Mouse (Mus musculus): Measurements from ENCODE around the gene Rbm10. TPM values are rescaled to one million over a fixed set of nuclear protein-coding genes. Genes with fewer than 3 reads are reported as not detected.

Gene Rbm10
- polyA plus RNA-seq (2012; rRNA removed), result 24.0 and 26.6 TPM in 2 replicates

DNA sequence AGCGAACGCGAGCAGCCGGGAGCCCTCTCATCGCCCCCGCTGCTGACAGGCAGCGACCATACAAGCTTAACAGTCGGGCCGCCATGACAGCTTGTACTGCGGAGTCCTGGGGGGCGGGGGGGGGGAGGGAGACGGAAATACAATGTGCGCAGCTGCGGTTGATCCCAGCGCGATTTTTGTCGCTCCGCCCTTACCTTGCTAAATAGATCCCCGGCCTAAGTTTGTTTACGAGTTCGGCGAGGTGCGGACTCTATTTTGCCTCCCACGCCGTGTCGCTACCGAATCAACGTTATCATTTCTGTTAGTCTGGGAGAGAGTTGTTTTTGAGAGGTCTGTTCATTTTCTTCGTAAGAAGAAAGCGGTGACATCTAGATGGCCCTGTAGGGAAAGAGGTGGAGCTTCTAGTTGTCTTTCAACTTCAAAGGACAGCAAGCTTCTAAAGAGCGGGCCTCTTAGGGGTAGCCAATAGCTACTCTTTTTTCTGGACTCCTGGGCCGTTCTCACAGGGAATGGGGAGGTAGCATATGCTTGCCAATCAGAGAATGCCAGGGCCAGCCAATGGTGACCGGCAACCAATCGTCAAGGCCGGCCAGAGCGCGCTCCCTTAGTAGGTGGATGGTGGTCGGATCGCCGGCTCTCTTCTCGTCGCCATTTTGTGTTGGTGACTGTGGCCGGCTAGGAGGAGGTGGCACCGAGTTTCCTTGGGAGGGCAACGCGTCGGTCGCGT, at the start of gene Rbm10, which contains the start of gene Ndufb11:
Gene Rbm10 (plus strand): TSS at position 328 of the 727 bp plus-strand sequence.
Gene Ndufb11 (minus strand): TSS at position 444 of the 727 bp plus-strand sequence.

DNA sequence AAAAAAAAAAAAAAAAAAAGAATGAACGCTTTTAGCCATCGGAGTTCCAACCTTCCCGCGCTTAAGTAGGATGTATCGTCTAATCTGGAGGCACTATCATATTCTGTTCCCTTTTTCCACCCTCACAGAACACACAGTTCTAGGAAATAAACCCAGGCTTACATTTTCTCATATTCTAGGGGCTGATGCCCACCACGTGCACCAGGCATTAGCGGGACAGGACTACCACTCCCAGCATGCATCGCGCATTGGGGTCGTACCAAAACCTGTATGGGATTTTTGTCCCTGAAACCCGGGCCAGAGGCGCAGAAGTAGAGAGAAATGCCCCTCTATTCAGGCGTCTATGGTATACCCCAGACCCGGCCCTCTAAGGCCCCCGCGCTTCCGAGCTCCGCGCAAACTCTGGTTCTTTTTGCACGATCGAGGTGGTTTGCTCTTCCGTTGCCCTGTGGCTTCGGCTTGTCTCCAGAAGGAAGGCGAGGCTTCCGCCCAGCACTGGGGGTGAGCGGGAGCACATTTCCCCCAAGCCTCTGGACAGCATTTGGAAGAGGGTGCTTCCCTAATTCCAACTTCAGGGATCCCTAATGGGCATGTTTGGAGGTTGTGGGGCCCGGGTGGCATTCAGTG, 40.8 kb downstream of the Rbm10 start, which contains the start of gene Uba1:
Gene Uba1 (plus strand): TSS at position 301 of the 627 bp plus-strand sequence.

DNA sequence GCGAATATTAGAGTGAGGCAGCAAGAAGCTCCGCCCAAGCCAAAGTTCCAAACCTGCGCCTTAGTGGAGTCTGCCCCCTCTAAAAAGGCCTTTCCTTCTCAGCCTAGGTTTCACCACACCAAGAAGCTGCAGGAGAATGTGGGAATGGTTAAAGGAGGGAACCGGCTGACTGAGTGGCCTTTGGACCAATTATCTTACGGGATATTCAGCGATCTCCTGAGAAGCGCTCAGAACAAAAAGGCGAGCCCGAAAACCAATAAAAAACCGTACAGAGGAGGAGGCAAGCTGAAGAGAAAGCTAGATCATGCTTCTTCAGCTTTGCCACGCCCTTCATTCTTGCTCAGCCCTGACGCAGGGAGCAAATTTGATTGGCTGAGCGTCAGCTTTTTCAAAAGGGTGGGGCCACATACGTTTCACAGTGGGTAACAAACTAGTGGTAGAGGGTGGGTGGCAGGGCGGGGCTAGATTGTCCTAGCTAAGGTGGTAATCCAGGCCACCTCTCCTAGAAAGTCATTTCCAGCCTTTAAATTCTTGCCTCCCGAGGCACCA, 70.3 kb downstream of the Rbm10 start, which contains the start of gene Cdk16:
Gene Cdk16 (plus strand): TSS at position 436 of the 549 bp plus-strand sequence.

Other genes with a start within 250 kb of the Rbm10 start
- gene Jade3, start 191.8 kb upstream of the Rbm10 start, polyA plus RNA-seq (2012; rRNA removed), result 3.1 and 3.8 TPM in 2 replicates
- gene Rgn, start 67.7 kb upstream of the Rbm10 start, polyA plus RNA-seq (2012; rRNA removed), result 85.5 and 100.0 TPM in 2 replicates
- gene Ndufb11, start 116 bp downstream of the Rbm10 start, polyA plus RNA-seq (2012; rRNA removed), result 91.7 and 98.5 TPM in 2 replicates
- 75.9 and 89.4 TPM in 2 replicates for gene Uba1, start 40.8 kb downstream of the Rbm10 start, polyA plus RNA-seq (2012; rRNA removed)
- gene Cdk16, start 70.5 kb downstream of the Rbm10 start, polyA plus RNA-seq (2012; rRNA removed), result 41.7 and 47.0 TPM in 2 replicates
- 6.5 and 6.6 TPM in 2 replicates for gene Usp11, start 86.4 kb downstream of the Rbm10 start, polyA plus RNA-seq (2012; rRNA removed)
- 36.1 and 38.7 TPM in 2 replicates for gene Araf, start 180.3 kb downstream of the Rbm10 start, polyA plus RNA-seq (2012; rRNA removed)

Data from liver, embryonic 14 days (tissue).